Comparison of ENCODE assay signal across 10 mouse cellular contexts in the genomic region with DNA sequence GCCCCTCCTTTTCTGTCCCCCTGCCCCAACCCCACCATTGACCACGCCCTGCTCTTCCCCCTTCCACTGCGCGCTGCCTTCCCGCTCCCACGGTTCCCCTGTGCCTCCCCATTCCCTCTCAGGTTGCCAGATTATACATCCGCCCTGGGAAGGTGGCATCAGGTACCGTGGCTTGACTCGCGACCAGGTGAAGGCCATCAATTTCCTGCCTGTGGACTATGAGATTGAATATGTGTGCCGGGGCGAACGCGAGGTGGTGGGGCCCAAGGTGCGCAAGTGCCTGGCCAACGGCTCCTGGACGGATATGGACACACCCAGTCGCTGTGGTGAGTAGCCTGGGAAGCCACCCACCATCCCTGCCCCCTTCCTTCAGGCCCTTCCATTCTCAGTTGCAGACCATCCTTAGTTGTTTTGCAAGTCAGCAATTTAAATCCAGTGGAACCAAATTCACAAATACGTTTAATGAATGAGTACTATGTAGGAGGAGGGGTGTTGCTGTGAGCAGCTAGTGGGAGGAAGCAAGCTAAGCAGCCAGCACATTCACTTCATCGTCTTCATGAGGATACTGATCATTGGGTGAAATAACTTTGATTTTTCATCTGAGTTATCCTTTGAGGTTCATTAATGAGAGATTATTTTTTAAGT. TPM values are rescaled to one million over a fixed set of nuclear protein-coding genes. Genes with fewer than 3 reads are reported as not detected.
A peak's percentile ranks its signal among the peaks of the same experiment; 100 is the strongest.
DNase-seq lines count a peak whose midpoint lies in the region; ATAC-seq and TF ChIP-seq lines count a peak whose summit lies in the region.
"Had no signal": no experiment of that assay in that cellular context is flagged by ENCODE, and none has a peak within 500 bp of the region (broad histone marks: within the 10 kb centered on the region; RNA-seq: fewer than 3 reads in every experiment).

No protein-coding gene starts in this region.

- H3K9me3 ChIP-seq in CH12.LX (replicated peaks; ENCODE audit: low read length), result no peaks in the 10 kb centered on the region
- no peaks in the 10 kb centered on the region for H3K9me3 ChIP-seq in embryonic facial prominence, embryonic 15.5 days (replicated peaks)
- no peaks in the 10 kb centered on the region for H3K9me3 ChIP-seq in liver, embryonic 13.5 days (replicated peaks)

- no peak for ATAC-seq in embryonic facial prominence, embryonic 15.5 days (ENCODE audit: insufficient number of reproducible peaks, low FRiP score, low TSS enrichment, low read depth)
- ATAC-seq in liver, embryonic 13.5 days (ENCODE audit: low read depth), result no peak

- dilution Hi-C loops in CH12.LX (cut with MboI; ENCODE audit: extremely low pct_ligation_motif_present, extremely low pct_unique_long_range_greater_than_20kb, low sequenced_read_pairs), result no loop called here

- peaks cover 6% of the 10 kb centered on the region for H3K27me3 ChIP-seq in CH12.LX (replicated peaks)
- peaks cover 4% of the 10 kb centered on the region; the same call in 1 of the 2 replicates for H3K27me3 ChIP-seq in embryonic facial prominence, embryonic 15.5 days
- H3K27me3 ChIP-seq in liver, embryonic 13.5 days, result peaks cover 83% of the 10 kb centered on the region

- no peak overlapping the region for H3K9ac ChIP-seq in CH12.LX (ENCODE audit: insufficient read depth, low read depth)
- no peak overlapping the region for H3K9ac ChIP-seq in embryonic facial prominence, embryonic 15.5 days
- H3K9ac ChIP-seq in liver, embryonic 13.5 days, result no peak overlapping the region

- 20% methylated on average over 19 of the region's 19 CpGs for WGBS in embryonic facial prominence, embryonic 15.5 days
- WGBS in liver, embryonic 13.5 days (ENCODE audit: insufficient replicate concordance), result 25% methylated on average over 19 of the region's 19 CpGs

- no peak for TF ChIP-seq EP300 in CH12.LX (IDR thresholded peaks at IDR 0.05; ENCODE audit: low read length)

- TF ChIP-seq CTCF in CH12.LX (conservative IDR thresholded peaks at IDR 0.05 in 1 of 2, IDR thresholded peaks at IDR 0.05 in 1 of 2; ENCODE audit: low read depth in 2 of 2, low read length in 2 of 2), result no peak

- peaks cover 6 to 20% of the 10 kb centered on the region in 2 experiments for H3K4me1 ChIP-seq in CH12.LX (ENCODE audit: control insufficient read depth in 1 of 2, insufficient read depth in 2 of 2)
- peaks cover 48% of the 10 kb centered on the region for H3K4me1 ChIP-seq in embryonic facial prominence, embryonic 15.5 days
- peaks cover 15% of the 10 kb centered on the region for H3K4me1 ChIP-seq in liver, embryonic 13.5 days (replicated peaks)

- TF ChIP-seq POLR2A in CH12.LX (IDR thresholded peaks at IDR 0.05; ENCODE audit: low read depth, low read length), result no peak

- no peaks in the 10 kb centered on the region for H3K79me2 ChIP-seq in CH12.LX (replicated peaks; ENCODE audit: control insufficient read depth, extremely low read depth, insufficient read depth, poor library complexity, severe bottlenecking)

- peaks cover 3 to 31% of the 10 kb centered on the region in 2 experiments for H3K36me3 ChIP-seq in CH12.LX (replicated peaks in 1 of 2; ENCODE audit: control insufficient read depth in 1 of 2, insufficient read depth in 1 of 2, low read length in 1 of 2)
- H3K36me3 ChIP-seq in embryonic facial prominence, embryonic 15.5 days, result no peaks in the 10 kb centered on the region
- H3K36me3 ChIP-seq in liver, embryonic 13.5 days, result no peaks in the 10 kb centered on the region

- H3K4me3 ChIP-seq in CH12.LX (replicated peaks in 1 of 3; ENCODE audit: low read depth in 2 of 3, low read length in 2 of 3, poor library complexity in 1 of 3), result no peak overlapping the region
- peak overlapping the region; percentile 68 for H3K4me3 ChIP-seq in embryonic facial prominence, embryonic 15.5 days (replicated peaks)
- H3K4me3 ChIP-seq in liver, embryonic 13.5 days (replicated peaks), result no peak overlapping the region

- no peak overlapping the region for H3K4me2 ChIP-seq in CH12.LX (ENCODE audit: insufficient read depth, low read depth, poor library complexity, severe bottlenecking)
- H3K4me2 ChIP-seq in embryonic facial prominence, embryonic 15.5 days (replicated peaks), result peak overlapping the region; percentile 92
- H3K4me2 ChIP-seq in liver, embryonic 13.5 days, result peak overlapping the region; percentile 76; the same call in 1 of the 2 replicates

- in situ Hi-C loops in CH12.LX (cut with MboI; ENCODE audit: low pct_ligation_motif_present, low pct_unique_long_range_greater_than_20kb, low sequenced_read_pairs), result no loop called here

- DNase-seq in heart, adult 11 months, result peak; percentile 90
- DNase-seq in heart, postnatal 10 days, result no peak
- no peak for DNase-seq in CH12.LX (ENCODE audit: extremely low read depth)
- no peak for DNase-seq in liver, embryonic 13.5 days
- no peak for DNase-seq in left cerebral cortex, adult 11 months (ENCODE audit: low spot score)
- DNase-seq in gastrocnemius, postnatal 25 days, result no peak
- DNase-seq in layer of hippocampus, adult 9-10 months (ENCODE audit: low spot score), result no peak

- no peak overlapping the region for H3K27ac ChIP-seq in CH12.LX (ENCODE audit: insufficient read depth, low read depth)
- H3K27ac ChIP-seq in embryonic facial prominence, embryonic 15.5 days (replicated peaks), result no peak overlapping the region
- no peak overlapping the region for H3K27ac ChIP-seq in liver, embryonic 13.5 days

- no peak for TF ChIP-seq RAD21 in CH12.LX (IDR thresholded peaks at IDR 0.05; ENCODE audit: low read depth, low read length)

- intact Hi-C loops in heart, postnatal 10 days (cut with DNase I), result loop anchor here (2.0 to 5.0 kb wide), 3 partner anchors 45 to 210 kb away; a partner anchor contains a TSS

TF ChIP-seq in CH12.LX, 34 proteins besides CTCF, POLR2A, EP300 and RAD21:
- TF ChIP-seq PAX5 (IDR thresholded peaks at IDR 0.05; ENCODE audit: low read length), result no peak
- peak; percentile 70 for TF ChIP-seq MAFK (IDR thresholded peaks at IDR 0.05; ENCODE audit: insufficient replicate concordance, low read length)

RNA-seq across cellular contexts. Expression of a gene that starts 1.7 kb away (rescaled TPM):
- 10 to 100 TPM; 14.0 to 17.2 TPM for total RNA-seq in heart, postnatal 10 days (2021)
- 4.7 TPM in 2 replicates for total RNA-seq in CH12.LX (2012; rRNA removed)
- total RNA-seq in CH12.LX (2014; rRNA removed), result 1.8 and 2.1 TPM in 2 replicates
- polyA plus RNA-seq in CH12.LX (2012; ENCODE audit: insufficient read length, low read depth), result 10.2 and 11.6 TPM in 2 replicates
- polyA plus RNA-seq in embryonic facial prominence, embryonic 15.5 days (2015; fragmentation: Nextera tagmentation; extraction: Ambion mirVana), result 11.5 and 15.0 TPM in 2 replicates
- 0.43 and 0.51 TPM in 2 replicates for polyA plus RNA-seq in liver, embryonic 13.5 days (2015; fragmentation: Nextera tagmentation; extraction: Ambion mirVana)
- total RNA-seq in gastrocnemius, postnatal 25 days (2021), result 10 to 100 TPM in 1 of 2 experiments, 1 to 10 TPM in 1; 8.8 to 11.0 TPM

RNA-seq across cellular contexts. Expression of a gene that starts 24.3 kb away (rescaled TPM):
- total RNA-seq in heart, postnatal 10 days (2021), result not detected
- total RNA-seq in CH12.LX (2012; rRNA removed), result not detected in 2 replicates
- total RNA-seq in CH12.LX (2014; rRNA removed), result not detected in 2 replicates
- not detected in 2 replicates for polyA plus RNA-seq in CH12.LX (2012; ENCODE audit: insufficient read length, low read depth)
- 0.09 TPM in 1 of 2 replicates, not detected in the other for polyA plus RNA-seq in embryonic facial prominence, embryonic 15.5 days (2015; fragmentation: Nextera tagmentation; extraction: Ambion mirVana)
- polyA plus RNA-seq in liver, embryonic 13.5 days (2015; fragmentation: Nextera tagmentation; extraction: Ambion mirVana), result not detected in 2 replicates
- not detected for total RNA-seq in gastrocnemius, postnatal 25 days (2021)

RNA-seq across cellular contexts. Expression of a gene that starts 40.8 kb away (rescaled TPM):
- not detected for total RNA-seq in heart, postnatal 10 days (2021)
- not detected in 2 replicates for total RNA-seq in CH12.LX (2012; rRNA removed)
- total RNA-seq in CH12.LX (2014; rRNA removed), result not detected in 2 replicates
- polyA plus RNA-seq in CH12.LX (2012; ENCODE audit: insufficient read length, low read depth), result not detected in 2 replicates
- polyA plus RNA-seq in embryonic facial prominence, embryonic 15.5 days (2015; fragmentation: Nextera tagmentation; extraction: Ambion mirVana), result 0.07 TPM in 1 of 2 replicates, not detected in the other
- polyA plus RNA-seq in liver, embryonic 13.5 days (2015; fragmentation: Nextera tagmentation; extraction: Ambion mirVana), result not detected in 2 replicates
- total RNA-seq in gastrocnemius, postnatal 25 days (2021), result not detected
- polyA plus RNA-seq: C2C12; frontal cortex, adult 2 months had no signal

RNA-seq across cellular contexts. Expression of a gene that starts 46.5 kb away (rescaled TPM):
- 1 to 10 TPM; 5.6 to 6.9 TPM for total RNA-seq in heart, postnatal 10 days (2021)
- total RNA-seq in CH12.LX (2012; rRNA removed) (not detected in 2 replicates), CH12.LX (2014; rRNA removed) (not detected in 2 replicates)
- polyA plus RNA-seq in CH12.LX (2012; ENCODE audit: insufficient read length, low read depth), result 0.10 and 0.26 TPM in 2 replicates
- 52.2 and 62.2 TPM in 2 replicates for polyA plus RNA-seq in embryonic facial prominence, embryonic 15.5 days (2015; fragmentation: Nextera tagmentation; extraction: Ambion mirVana)
- 4.6 TPM in 2 replicates for polyA plus RNA-seq in liver, embryonic 13.5 days (2015; fragmentation: Nextera tagmentation; extraction: Ambion mirVana)
- under 1 TPM; 0.78 to 0.82 TPM for total RNA-seq in gastrocnemius, postnatal 25 days (2021)

RNA-seq across cellular contexts. Expression of a gene that starts 50.6 kb away (rescaled TPM):
- total RNA-seq in heart, postnatal 10 days (2021), result not detected
- total RNA-seq in CH12.LX (2012; rRNA removed) (not detected in 2 replicates), CH12.LX (2014; rRNA removed) (not detected in 2 replicates)
- not detected in 2 replicates for polyA plus RNA-seq in CH12.LX (2012; ENCODE audit: insufficient read length, low read depth)
- polyA plus RNA-seq in embryonic facial prominence, embryonic 15.5 days (2015; fragmentation: Nextera tagmentation; extraction: Ambion mirVana), result not detected in 2 replicates
- polyA plus RNA-seq in liver, embryonic 13.5 days (2015; fragmentation: Nextera tagmentation; extraction: Ambion mirVana), result not detected in 2 replicates
- total RNA-seq in gastrocnemius, postnatal 25 days (2021), result not detected
- polyA plus RNA-seq: C2C12; frontal cortex, adult 2 months had no signal
